Mouse (Mus musculus): Measurements from ENCODE around the gene Fank1. TPM values are rescaled to one million over a fixed set of nuclear protein-coding genes. Genes with fewer than 3 reads are reported as not detected.

The Fank1 gene
- total RNA-seq (2021) = not detected

DNA sequence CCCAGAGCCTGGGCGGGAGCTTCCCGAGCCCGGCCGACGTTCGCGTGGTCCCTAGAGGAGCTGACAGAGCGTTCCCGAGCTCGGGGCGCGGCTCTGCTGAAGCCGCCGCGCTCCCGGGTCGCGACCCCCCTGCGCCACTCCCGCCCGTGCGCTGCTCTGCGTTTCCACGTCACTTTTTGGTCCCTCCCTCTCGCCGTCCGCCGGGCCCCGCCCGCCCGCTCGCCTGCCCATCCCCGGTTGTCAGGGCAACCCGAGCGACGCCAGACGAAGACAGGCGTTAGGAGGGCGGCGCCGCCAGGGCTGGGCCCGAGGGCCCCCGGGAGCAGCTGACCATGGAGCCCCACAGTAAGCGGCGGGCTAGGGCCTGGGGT, at the start of gene Fank1:
TSS of gene Fank1 (plus strand) at position 236 of the 371 bp plus-strand sequence.
- DNase-seq = peak; percentile 85 to 89
- intact Hi-C loops (cut with DNase I) = loop anchor here (2.0 kb wide), 1 partner anchor 68 kb away; the partner anchor contains the start of gene Bccip

DNA sequence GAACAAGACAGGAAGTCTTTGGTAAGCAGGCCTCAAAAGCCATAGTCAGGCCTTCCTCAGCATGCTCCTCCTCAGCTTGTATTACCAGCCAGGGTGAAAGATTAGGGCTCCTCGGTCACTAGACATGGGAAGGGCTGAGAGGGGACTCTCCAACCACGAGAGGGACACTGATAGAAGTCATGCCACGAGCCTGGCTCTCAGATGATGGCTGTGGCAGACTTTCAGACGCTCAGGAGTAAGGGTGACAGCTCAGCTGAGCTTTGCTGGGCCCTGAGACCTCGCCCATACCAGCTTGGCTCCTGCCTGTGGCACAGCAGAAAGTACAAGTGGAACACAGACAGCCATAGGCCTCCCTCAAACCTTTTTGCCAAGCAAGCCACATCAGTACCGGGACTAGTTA, 49.6 kb upstream of the Fank1 start:
- peak in 1 of 2 experiments; percentile 14 for DNase-seq
- intact Hi-C loops (cut with DNase I) = no loop called here

DNA sequence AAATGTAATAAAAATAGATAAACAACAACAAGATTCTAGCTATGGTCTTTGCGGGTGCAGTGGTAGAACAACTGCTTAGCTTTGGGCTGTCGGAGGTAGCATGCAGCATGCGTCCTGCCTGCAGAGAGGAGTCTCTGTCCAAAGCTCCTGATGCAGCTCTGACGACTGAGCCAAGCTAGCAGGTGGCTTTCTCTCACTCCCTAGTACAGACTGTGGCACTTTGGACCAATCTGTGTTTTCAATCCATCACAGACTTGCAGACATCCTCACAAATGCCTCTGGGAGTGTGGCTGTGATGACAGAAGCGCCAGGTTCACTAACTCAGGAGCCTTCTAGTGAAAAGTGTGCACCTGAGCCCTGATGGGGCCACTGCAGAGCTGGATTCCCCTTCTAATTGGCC, 47.3 kb upstream of the Fank1 start:
- intact Hi-C loops (cut with DNase I) = no loop called here
- DNase-seq = no peak

DNA sequence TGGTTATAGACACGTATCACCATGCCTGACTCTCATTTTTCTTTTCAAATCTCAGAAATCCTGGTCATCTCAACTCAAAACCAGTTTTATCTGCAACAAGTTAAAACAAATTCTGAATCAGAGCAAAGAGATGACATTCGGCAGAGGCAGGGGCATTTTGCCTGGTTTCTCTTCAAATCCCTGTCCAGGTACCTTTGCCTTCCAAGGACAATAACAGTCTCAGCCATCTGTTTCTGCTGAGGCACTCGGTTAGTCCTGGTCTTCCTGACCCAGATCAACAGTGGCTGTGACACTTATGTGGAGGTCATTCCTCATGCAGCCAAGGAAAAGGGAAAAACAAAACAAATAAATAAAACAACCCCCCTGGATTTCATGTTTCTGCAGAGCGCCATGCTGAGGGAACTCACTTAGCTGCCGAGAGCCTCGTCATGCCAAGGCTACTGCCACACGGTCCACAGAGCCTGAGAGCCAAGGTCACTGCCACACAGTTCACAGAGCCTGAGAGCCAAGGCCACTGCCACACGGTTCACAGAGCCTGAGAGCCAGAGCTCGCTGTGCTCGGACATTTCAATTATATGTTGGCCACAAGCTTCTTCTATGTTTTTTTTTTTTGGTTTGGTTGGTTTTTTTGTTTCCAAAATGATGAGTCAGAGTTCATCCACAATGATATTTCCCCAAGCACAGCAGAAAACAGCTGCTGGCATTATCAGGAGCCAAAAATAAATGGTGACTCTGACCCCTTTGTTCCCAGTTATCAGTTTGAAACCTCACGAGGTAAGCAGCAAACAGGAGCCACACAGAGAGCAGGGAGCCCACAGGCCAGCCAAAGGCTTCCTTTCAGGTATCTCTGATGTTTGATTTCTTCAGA, 46.1 kb upstream of the Fank1 start:
- DNase-seq = peak in 1 of 2 experiments; percentile 49
- intact Hi-C loops (cut with DNase I) = no loop called here

DNA sequence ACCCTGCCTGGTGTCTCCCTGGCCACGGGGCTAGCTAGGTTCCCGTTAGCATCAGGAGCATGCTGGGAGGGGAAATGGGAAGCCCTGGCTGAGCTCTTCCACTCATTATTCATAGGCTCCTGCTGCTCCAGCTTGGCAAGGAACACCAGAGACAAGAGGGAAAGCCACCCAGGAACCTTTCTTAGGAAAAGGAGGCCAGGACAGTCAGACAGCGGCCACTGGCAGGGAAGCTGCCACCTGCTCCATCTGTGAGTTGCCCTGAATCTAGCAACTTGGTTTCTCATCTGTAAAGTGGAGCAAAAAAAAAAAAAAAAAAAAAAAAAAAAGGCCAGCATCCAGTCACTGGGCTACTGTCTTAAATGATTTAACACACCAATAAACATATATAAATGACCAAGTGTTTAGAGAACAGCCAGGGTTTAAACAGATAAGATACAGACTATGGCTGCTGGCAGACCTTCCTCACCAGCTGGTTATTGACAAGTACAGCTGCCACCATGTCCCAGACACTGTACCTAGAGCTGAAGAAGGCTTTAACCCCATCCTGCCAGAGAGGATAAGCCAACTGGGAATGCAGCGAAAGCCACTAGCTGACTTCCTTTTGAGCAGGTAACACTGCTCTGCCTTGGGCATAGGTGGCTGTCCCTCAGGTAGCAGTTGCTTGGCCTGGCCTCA, 44.6 kb upstream of the Fank1 start:
- intact Hi-C loops (cut with DNase I) = no loop called here
- peak in 1 of 2 experiments; percentile 21 for DNase-seq

DNA sequence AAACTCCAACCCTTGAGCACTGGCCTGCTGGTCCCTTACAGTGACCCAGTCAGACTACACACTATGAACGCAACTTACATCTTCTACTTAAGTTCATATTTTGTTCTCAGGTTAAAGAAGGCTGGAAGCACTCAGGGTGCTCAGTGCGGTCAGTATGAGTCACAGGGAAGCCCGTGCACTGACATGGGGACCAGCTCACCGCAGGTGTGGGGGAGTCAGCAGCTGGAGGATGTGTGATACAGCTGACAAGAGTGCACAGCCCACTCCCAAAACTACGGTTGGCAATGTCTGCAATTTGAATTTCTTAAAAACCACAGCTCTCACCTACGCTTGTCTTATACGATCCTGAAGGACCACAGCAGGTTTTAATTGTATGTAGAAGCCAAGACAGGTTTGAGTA, 36.1 kb upstream of the Fank1 start:
- intact Hi-C loops (cut with DNase I) = no loop called here
- no peak for DNase-seq

DNA sequence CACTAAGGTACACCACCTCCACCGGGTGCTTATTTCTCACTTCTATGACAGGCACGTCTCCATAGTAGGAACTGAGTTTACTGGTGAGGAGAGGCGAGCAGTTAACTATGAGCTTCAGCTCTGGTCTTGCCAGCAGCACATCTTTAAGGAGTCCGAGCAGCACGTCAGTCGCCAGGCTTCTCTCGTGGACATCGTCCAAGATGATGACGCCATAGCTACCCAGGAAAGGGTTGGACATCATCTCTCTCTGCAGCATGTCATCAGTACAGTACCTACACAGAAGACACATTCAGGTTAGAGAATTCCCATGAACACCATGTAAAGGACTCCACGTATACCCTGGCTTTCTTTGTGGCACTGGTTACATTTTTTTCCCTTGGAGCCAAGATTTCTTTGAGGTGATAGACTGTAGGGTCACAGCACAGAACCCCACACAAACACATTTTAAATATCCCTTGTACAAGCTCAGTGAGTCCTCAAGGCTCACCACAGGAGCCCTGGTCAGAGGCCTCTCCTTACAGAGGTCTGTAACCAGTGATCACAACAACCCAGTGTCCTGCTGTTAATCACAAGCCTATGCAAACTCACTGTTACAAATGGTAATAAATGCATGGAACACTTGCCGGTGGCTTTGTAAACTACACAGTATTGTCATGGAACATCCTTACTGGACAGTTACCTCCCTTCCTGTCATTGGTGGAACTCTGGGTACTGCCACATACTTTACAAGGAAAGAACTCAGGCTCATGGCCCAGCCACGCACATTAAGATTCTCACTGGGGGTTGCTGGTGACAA, 33.9 kb upstream of the Fank1 start:
- no peak for DNase-seq

DNA sequence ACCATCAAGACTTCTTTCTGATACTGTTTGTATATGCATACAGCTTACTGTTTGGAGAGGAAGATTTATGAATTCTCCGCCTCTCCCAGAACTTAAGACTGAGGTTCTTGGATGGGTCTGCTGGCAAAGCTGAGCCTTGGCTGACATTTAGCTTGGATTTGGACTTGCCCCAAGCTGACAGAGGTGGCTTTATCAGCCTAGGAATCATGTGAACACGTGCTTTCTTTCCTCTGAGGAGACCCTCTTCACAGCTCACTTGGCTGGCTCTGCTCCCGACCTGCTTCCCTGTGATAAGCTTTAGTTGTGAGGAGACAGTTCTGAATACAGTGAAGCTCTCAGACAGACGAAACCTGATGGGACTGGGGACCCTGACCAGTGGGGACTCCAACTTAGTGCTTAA, 33.0 kb upstream of the Fank1 start:
- intact Hi-C loops (cut with DNase I) = no loop called here
- no peak for DNase-seq

More for the DNA sequence above, 33.9 kb upstream of the Fank1 start:
- intact Hi-C loops (cut with DNase I) = no loop called here

DNA sequence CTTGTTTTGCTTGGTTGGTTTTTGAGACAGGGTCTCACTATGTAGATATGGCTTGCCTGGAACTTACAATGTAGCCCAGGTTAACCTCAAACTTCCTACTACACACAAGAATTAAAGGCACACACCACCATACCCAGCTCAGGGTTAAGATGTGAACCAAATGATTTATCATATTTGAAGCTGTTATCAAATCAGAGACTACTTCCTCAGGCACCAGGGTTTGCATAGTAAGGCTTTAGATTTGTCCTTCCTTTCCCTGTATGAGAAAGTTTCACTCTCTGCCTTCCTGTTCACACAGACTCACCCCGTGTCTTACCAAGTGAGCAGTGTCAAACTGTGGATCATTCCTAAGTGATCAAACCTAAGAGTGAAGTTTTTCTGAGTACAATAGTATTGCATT, 32.5 kb upstream of the Fank1 start:
- no peak for DNase-seq
- intact Hi-C loops (cut with DNase I) = no loop called here

DNA sequence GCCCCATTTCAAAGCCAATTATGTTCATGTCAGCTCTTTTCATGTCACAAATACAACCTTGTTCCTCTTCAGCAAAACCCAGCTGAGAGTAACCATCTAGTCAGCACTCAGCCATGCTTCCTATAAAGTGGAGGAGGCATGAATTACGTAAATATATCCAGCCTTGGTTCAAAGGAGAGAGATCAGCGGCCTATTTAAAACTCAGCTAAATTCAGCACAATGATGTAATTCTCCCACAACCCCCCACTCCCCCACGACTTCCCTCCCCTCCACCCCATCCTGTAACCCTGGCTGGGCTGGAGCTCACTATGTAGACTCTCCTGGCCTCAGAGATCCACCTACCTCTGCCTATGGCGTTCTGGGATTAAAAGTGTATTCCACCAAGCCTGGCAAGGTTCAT, 32.0 kb upstream of the Fank1 start:
- intact Hi-C loops (cut with DNase I) = no loop called here
- DNase-seq = no peak

DNA sequence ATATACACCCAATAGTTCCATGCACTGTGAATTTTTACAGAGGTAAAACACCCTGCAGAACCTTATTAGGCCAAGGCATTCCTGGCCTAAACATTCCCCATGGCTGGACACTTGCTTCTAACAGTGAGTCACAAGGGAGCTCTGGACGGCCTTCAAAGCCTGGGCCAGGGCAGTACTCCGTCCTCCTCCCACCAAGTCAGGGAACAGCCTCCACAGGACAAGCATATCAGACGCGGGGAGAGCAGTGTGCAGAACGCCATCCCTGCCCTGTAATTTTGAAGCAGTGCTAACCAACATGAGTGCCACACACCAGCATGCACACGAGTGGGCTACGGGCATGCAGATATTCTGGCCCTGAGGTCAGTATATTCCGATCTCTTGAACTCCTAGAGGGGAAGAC, 29.3 kb upstream of the Fank1 start:
- DNase-seq = peak; percentile 39 to 44
- intact Hi-C loops (cut with DNase I) = no loop called here

DNA sequence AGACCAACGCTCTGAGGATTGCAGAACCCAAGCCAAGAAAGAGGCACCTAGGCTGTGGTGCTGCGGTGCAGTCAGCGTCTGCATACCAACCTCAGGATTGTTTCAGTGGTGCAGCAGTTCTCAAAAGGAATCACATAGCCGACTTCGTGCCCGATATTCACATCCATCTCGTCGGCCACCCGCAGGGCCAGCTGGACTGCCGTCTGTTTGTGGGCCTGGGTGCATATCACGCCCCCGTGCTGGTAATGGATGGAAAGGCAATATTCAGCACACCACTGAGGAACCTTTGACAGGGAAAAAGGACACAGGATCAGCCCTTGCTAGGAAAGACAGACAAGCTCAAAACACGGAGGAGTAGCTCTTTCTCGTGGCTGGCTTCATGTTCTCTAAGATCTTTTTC, 27.9 kb upstream of the Fank1 start:
- intact Hi-C loops (cut with DNase I) = no loop called here

DNA sequence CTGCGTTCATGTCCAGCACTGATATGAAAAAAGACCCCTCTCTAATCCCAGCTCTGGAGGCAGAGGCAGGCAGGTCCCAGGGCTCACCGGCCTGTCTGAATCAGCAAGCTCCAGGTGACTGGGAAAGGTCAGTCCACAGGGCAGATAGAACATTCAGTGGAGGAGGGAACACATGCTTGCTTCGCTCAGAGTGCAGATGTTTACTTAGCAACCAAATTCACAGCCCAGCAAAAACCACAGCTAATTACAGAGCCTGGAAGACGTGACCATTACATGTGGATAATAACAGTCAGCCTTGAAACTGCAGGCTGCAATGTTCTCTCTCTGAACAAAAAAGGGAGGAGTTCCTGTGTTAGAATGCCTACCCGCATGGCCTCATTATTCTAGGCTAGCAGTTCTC, 26.0 kb upstream of the Fank1 start:
- DNase-seq = peak in 1 of 2 experiments; percentile 17

More for the DNA sequence above, 27.9 kb upstream of the Fank1 start:
- no peak for DNase-seq

DNA sequence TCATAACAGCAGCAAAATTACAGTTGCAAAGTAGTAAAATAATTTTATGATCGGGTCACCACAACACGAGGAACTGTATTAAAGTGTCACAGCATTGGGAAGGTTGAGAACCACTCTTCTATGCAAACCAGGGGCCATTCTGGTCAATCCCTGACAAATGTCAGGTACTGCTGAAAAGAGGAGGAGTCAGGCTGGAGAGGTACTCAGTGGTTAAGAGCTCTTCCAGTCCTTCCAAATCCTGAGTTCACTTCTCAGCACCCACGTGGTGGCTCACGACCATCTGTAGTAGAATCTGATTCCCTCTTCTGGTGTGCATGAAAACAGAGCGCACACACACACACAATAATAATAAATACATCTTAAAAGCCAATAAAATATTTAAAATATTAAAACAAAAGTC, 25.5 kb upstream of the Fank1 start:
- no peak for DNase-seq
- intact Hi-C loops (cut with DNase I) = no loop called here

More for the DNA sequence above, 26.0 kb upstream of the Fank1 start:
- intact Hi-C loops (cut with DNase I) = no loop called here

DNA sequence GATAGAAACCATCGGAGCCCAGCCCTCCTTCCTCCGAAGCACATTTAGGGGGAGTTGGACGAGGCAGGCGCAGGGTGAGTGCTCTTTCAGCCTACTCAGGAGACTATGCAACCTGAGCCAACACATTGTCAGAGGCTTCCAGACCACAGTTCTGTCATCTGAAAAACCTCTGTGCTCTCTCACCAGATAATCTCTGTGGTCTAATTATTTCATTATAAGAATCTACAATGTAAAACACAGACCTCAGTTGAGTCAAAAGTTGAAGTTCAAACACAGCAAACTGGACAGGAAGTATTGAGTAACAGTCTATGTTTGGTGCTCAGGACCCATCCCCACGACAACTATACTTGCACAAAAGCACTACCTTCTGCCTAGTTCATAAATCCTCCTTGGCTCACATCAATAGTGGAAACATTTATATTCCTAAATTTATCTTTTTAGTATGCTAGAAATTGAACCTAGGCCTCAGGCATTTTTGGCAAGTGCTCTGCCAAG, 18.7 kb upstream of the Fank1 start:
- no peak for DNase-seq
- intact Hi-C loops (cut with DNase I) = no loop called here

DNA sequence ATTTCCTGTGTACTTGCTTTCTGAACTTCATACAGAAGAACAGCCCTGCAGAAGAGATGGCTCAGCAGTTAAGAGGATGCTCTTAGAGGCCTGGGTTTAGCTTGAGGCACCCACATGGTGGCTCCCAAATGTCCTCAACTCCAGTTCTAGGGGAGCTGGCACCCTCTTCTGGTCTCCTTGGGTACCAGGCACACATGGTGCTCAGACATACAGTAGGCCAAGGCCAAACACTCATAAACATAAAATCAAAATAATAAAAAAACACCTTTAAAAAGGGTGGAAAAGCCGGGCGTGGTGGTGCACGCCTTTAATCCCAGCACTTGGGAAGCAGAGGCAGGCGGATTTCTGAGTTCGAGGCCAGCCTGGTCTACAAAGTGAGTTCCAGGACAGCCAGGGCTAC, 17.9 kb upstream of the Fank1 start:
- intact Hi-C loops (cut with DNase I) = no loop called here

DNA sequence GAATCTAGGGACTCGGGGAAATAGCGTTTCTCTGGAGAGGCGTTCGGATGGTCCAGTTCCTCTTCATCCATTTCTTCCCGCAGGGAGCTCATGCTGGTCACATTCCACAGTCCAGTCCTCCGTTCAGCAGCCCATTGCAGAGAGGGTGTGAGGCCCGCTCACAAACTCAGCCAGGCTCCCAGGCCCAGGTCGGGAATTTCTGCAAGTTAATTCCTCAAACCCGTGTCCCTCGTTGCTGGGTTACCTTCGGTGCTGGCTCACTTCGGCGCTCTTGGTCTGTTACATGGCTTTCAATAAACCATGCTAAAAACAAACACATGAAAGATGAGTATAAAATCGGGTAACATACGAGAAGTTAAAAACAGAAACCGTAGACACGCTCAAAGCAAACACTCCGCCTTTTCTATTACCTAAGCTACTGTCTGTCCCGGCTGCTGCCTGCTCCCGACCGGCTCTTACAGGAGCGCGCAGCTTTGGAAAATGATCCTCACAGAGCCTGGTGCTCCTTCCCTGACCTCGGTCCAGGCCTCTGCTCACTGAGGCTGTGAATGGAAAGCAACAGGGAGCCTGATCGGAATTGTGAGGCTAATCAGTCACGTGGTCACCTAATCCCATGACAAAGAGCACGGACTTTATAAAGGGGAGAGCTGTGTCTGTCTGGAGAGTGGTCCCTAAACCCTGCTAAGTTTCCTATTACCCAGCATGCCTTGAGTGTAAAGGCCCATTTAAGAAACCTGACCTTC, 16.9 kb upstream of the Fank1 start:
- no peak for DNase-seq
- intact Hi-C loops (cut with DNase I) = no loop called here

More for the DNA sequence above, 17.9 kb upstream of the Fank1 start:
- no peak for DNase-seq

DNA sequence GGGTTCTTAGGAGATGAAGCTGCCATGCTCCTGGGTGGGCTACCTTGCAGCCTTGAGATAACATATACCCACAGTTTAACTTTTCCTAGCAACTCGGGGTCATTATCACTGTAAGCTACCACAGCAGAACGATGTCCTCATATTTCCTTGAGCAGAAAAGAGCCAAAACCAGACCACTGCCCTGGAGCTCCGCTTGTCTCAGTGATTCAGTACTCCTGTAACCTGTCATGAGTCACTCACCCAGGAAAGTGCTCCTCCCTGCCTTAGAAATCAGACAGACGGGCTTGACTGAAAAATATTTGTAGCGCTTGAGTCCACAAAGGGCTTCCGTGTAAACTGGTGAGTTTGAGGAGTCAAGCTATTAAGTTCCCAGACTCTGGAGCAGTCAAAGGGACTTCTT, 14.0 kb upstream of the Fank1 start:
- DNase-seq = no peak
- intact Hi-C loops (cut with DNase I) = no loop called here

DNA sequence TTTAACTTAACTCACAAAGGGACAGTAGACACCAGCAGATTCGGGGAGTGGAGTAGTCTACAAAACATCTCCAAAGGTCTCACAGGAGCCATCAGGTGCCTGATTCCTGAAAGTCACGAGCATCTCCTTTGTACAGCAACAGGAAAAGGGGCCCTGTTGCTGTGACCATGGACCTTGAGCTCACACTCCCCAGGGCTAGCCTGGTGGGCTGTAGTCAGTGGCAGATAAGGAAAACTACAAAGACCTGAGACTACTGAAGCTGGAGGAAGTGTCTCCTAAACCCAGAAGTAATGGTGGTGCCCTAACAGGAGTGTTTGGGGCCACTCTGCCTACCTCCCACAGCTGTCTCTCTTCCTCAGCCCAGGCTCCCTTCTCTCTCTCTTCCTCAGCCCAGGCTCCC, 12.2 kb upstream of the Fank1 start:
- intact Hi-C loops (cut with DNase I) = no loop called here
- no peak for DNase-seq

DNA sequence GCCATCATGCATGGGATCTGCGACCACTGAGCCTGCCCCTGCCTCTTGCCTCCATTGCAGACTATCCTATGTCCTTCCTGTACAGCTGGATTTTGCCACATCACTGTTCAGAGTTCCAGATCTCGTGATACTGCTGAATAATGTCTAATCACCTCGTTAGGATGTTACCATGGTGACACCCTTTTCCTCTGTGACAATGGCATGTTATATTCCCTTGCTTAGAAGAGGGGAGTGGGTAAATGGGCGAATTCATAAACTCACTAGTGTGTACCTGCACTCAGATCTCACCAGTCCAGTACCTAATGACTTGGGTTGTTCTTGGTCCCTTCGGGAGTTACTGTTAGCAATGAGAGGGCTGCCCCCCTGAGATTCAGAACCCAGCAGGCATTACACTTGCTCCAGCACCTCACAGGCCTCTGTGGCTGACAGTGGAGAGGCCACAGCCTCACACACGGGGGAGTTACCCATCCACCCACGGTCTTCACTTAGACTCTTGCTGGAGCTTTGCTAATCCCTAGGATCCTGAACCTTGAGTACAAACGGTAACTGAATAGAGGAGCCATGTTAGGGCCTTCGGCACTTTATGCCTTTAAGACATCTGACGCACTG, 11.3 kb upstream of the Fank1 start:
- intact Hi-C loops (cut with DNase I) = no loop called here
- DNase-seq = no peak
